Mouse (Mus musculus): ENCODE measurements around the gene Ppp1r14a.

DNA sequence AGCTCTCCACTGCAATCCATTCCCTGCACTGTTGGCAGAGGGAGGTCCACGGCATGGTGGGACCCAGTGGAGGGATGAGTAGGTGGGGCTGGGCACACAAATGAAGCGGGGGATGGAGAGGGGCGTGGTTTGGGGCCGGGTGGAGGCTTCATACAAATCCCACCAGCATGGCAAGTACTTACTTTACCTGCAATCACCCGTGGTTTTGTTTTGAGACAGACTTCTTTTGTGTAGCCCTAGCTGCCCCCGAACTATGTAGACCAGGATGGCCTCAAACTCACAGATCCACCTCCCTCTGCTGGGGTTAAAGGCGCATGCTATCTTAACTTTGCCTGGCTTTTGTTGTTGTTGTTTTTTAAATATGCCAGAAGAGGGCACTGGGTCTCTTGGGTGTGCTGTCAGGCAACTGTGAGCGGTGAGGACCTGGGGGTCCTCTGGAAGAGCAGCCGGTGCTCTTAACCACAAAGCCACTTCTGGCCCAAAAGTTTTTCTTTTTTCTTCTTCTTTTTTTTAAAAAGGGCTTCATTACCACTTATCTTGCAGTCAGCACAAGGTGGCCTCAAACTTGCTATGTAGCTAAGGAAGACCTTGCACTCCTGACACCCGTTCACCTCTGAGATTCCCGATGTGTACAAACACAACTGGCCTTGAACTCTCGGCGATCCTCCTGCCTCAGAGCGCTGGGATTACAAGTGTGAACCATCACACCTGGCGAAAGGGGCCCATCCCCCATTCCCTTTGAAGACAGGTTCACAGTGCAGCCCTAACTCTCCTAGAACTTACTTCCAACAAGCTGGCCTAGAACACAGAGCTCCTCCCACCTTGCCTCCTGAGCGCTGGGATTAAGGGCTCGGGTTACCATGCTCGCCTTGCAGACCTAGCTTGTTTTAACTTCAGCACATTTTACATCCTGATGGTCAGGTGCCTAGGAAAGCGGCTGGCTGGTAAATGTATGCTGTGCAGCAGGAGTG, 30.5 kb downstream of the Ppp1r14a start:
- no peak for TF ChIP-seq POLR2A (IDR thresholded peaks at IDR 0.05; ENCODE audit: extremely low read depth, insufficient read depth, low read length)
- 0 out of 2 replicates have a peak, but pooled peaks have one; percentile 18 for TF ChIP-seq CTCF (IDR thresholded peaks at IDR 0.05; ENCODE audit: extremely low read depth, insufficient read depth, low read length)

Data from cortical plate, adult 2 months (tissue).